Comparison of ENCODE assay signal across 8 mouse cellular contexts in the genomic region with DNA sequence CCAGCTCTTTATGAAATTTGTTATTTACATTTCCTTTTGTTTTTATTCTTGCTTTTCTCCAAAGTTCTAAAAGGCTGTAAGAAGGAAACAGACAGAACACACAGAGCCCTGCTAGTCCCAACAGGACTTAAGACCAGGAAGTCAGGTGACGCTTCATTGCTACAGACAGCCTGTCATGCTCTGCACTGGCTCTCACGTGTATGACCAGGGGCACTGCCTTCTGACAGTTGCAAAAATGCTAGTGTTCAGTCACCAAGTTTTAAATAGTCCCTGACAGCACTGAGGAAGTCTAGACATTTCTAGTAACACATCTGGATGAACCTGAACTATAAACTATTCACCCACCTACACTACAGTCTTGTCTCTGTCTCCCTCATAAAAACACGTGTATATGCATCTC. TPM values are rescaled to one million over a fixed set of nuclear protein-coding genes. Genes with fewer than 3 reads are reported as not detected.
DNase-seq lines count a peak whose midpoint lies in the region; ATAC-seq and TF ChIP-seq lines count a peak whose summit lies in the region.

No protein-coding gene starts in this region.

- H3K4me2 ChIP-seq in liver, embryonic 16.5 days (ENCODE audit: low read depth, low read length) = no peak overlapping the region
- H3K4me2 ChIP-seq in liver, embryonic 11.5 days = no peak overlapping the region
- no peak overlapping the region for H3K4me2 ChIP-seq in forebrain, postnatal 0 days (ENCODE audit: low read depth)

- H3K36me3 ChIP-seq in liver, embryonic 16.5 days (ENCODE audit: control insufficient read depth, insufficient read depth) = no peaks in the 10 kb centered on the region
- H3K36me3 ChIP-seq in liver, embryonic 11.5 days (ENCODE audit: control insufficient read depth, insufficient read depth, low read length) = no peaks in the 10 kb centered on the region
- H3K36me3 ChIP-seq in forebrain, postnatal 0 days (ENCODE audit: insufficient read depth) = no peaks in the 10 kb centered on the region

- H3K9ac ChIP-seq in liver, embryonic 16.5 days (ENCODE audit: low read depth, low read length) = no peak overlapping the region
- H3K9ac ChIP-seq in liver, embryonic 11.5 days (ENCODE audit: low read depth, low read length) = no peak overlapping the region
- H3K9ac ChIP-seq in forebrain, postnatal 0 days = no peak overlapping the region

- no peaks in the 10 kb centered on the region for H3K27me3 ChIP-seq in liver, embryonic 16.5 days (ENCODE audit: control insufficient read depth, insufficient read depth, low read depth, low read length)
- no peaks in the 10 kb centered on the region for H3K27me3 ChIP-seq in liver, embryonic 11.5 days (replicated peaks; ENCODE audit: control insufficient read depth, insufficient read depth, low read length)
- no peaks in the 10 kb centered on the region for H3K27me3 ChIP-seq in forebrain, postnatal 0 days (ENCODE audit: insufficient read depth, low read length)

- H3K9me3 ChIP-seq in liver, embryonic 16.5 days (replicated peaks; ENCODE audit: control insufficient read depth, low read length) = no peaks in the 10 kb centered on the region
- H3K9me3 ChIP-seq in liver, embryonic 11.5 days (ENCODE audit: control insufficient read depth, low read length) = no peaks in the 10 kb centered on the region
- no peaks in the 10 kb centered on the region for H3K9me3 ChIP-seq in forebrain, postnatal 0 days (ENCODE audit: low read length)

- TF ChIP-seq CTCF in forebrain, postnatal 0 days (IDR thresholded peaks at IDR 0.05; ENCODE audit: low read depth) = no peak

- DNase-seq in heart, adult 11 months = peak; percentile 94
- DNase-seq in heart, adult 8-10 months (ENCODE audit: low spot score) = no peak
- no peak for DNase-seq in liver, embryonic 11.5 days (ENCODE audit: low spot score)
- peak; percentile 72 for DNase-seq in fat pad, adult 2 months (ENCODE audit: extremely low read depth, low read depth, low spot score)
- DNase-seq in forebrain, postnatal 0 days = no peak

- no peak overlapping the region for H3K4me3 ChIP-seq in liver, embryonic 16.5 days (ENCODE audit: low read depth, low read length)
- no peak overlapping the region for H3K4me3 ChIP-seq in liver, embryonic 11.5 days (ENCODE audit: low read depth, low read length)
- no peak overlapping the region for H3K4me3 ChIP-seq in forebrain, postnatal 0 days (ENCODE audit: low read depth, low read length)

- WGBS in liver, embryonic 16.5 days (ENCODE audit: insufficient replicate concordance) = 27% methylated on average over 3 of the region's 3 CpGs
- 48% methylated on average over 3 of the region's 3 CpGs for WGBS in liver, embryonic 11.5 days
- 63% methylated on average over 3 of the region's 3 CpGs for WGBS in forebrain, postnatal 0 days

- no peak overlapping the region for H3K27ac ChIP-seq in liver, embryonic 16.5 days (ENCODE audit: low read length)
- no peak overlapping the region for H3K27ac ChIP-seq in liver, embryonic 11.5 days (ENCODE audit: low read depth, low read length)
- H3K27ac ChIP-seq in forebrain, postnatal 0 days (ENCODE audit: low read depth, low read length) = no peak overlapping the region

- 0 out of 2 replicates have a peak, but pooled peaks have one; percentile 44 for ATAC-seq in liver, embryonic 16.5 days (ENCODE audit: low read depth)
- no peak for ATAC-seq in liver, embryonic 11.5 days (replicated peaks; ENCODE audit: low FRiP score)
- ATAC-seq in monocyte, adult 5-6 weeks (replicated peaks; ENCODE audit: insufficient number of reproducible peaks, low FRiP score, low TSS enrichment, poor library complexity, severe bottlenecking) = peak; percentile 57
- no peak for ATAC-seq in forebrain, postnatal 0 days
- ATAC-seq in frontal cortex, adult (ENCODE audit: low TSS enrichment) = no peak

- H3K4me1 ChIP-seq in liver, embryonic 16.5 days (ENCODE audit: control insufficient read depth, low read depth, low read length) = no peaks in the 10 kb centered on the region; the same call in 1 of the 2 replicates
- H3K4me1 ChIP-seq in liver, embryonic 11.5 days (replicated peaks; ENCODE audit: control insufficient read depth, insufficient read depth, low read length) = peaks cover 10% of the 10 kb centered on the region
- no peaks in the 10 kb centered on the region for H3K4me1 ChIP-seq in forebrain, postnatal 0 days (ENCODE audit: insufficient read depth)

RNA-seq across cellular contexts. Expression of a gene that starts 34.2 kb away (rescaled TPM):
- total RNA-seq in heart, adult 8-10 months (2022) = 10 to 100 TPM; 14.5 to 19.5 (median 16.1) TPM
- 2.7 and 4.1 TPM in 2 replicates for polyA plus RNA-seq in liver, embryonic 16.5 days (2015; fragmentation: Nextera tagmentation; extraction: Ambion mirVana)
- polyA plus RNA-seq in liver, embryonic 11.5 days (2014; fragmentation: Nextera tagmentation; extraction: Ambion mirVana) = 7.2 and 7.9 TPM in 2 replicates
- total RNA-seq in monocyte, adult 5-6 weeks (2017) = 15.0 to 28.8 TPM (median 17.0 TPM) in 3 replicates
- 49.2 and 57.2 TPM in 2 replicates for total RNA-seq in forebrain, postnatal 0 days (2014; rRNA removed)
- 29.0 and 36.2 TPM in 2 replicates for polyA plus RNA-seq in forebrain, postnatal 0 days (2015; fragmentation: Nextera tagmentation; extraction: Ambion mirVana)

Comparison
In these comparisons a context has a peak if more than half of its experiments do, and no peak if none do; other contexts are left out.
1. DNase-seq: peak in heart, adult 11 months (single experiment) and fat pad, adult 2 months (single experiment); none in heart, adult 8-10 months (single experiment), liver, embryonic 11.5 days (single experiment) and forebrain, postnatal 0 days (single experiment).
2. ATAC-seq: peak in liver, embryonic 16.5 days (single experiment) and monocyte, adult 5-6 weeks (single experiment); none in liver, embryonic 11.5 days (single experiment), forebrain, postnatal 0 days (single experiment) and frontal cortex, adult (single experiment).